Mouse (Mus musculus): ENCODE measurements around the gene Tifa. TPM values are rescaled to one million over a fixed set of nuclear protein-coding genes. Genes with fewer than 3 reads are reported as not detected.

Tifa gene
- polyA plus RNA-seq, 1 experiment from 2014 or later: 20.2 TPM

- Histone ChIP-seq H3K27me3 (ENCODE audit: insufficient read depth, low read length) (no peaks in the 10 kb centered on the region), H3K9ac (replicated peaks) (no peak overlapping the region), H3K4me1 (ENCODE audit: insufficient read depth) (peaks cover 17% of the 10 kb centered on the region), H3K4me2 (ENCODE audit: low read depth, low read length) (peak overlapping the region; percentile 98), H3K27ac (ENCODE audit: low read depth) (0 out of 2 replicates have a peak overlapping the region, but pooled peaks have one; percentile 14), H3K36me3 (replicated peaks; ENCODE audit: insufficient read depth, low read length) (0 out of 2 replicates have a peak, but pooled peaks cover 2% of the 10 kb centered on the region), H3K9me3 (ENCODE audit: low read length) (no peaks in the 10 kb centered on the region), H3K4me3 (ENCODE audit: low read depth, low read length) (peak overlapping the region; percentile 79)
- 47% methylated on average over 8 of the region's 8 CpGs for WGBS (ENCODE audit: insufficient replicate concordance)
- ATAC-seq (no peak), DNase-seq (no peak)
- TF ChIP-seq CTCF (IDR thresholded peaks at IDR 0.05; ENCODE audit: low read depth): no peak
- no peak for TF ChIP-seq EP300 (IDR thresholded peaks at IDR 0.05; ENCODE audit: low read depth)
Observed at GRCm38 (mm10) chr3:127788919-127789318, 686 bp upstream of the Tifa start.

GRCm38 (mm10) chr3:127790234-127791055 lies 840 bp downstream of the Tifa start:
- peak; percentile 46 for ATAC-seq
- no peak for TF ChIP-seq CTCF (IDR thresholded peaks at IDR 0.05; ENCODE audit: low read depth)
- no peak for TF ChIP-seq EP300 (IDR thresholded peaks at IDR 0.05; ENCODE audit: low read depth)
- WGBS (ENCODE audit: insufficient replicate concordance): under 1% methylated on average over 36 of the region's 36 CpGs

GRCm38 (mm10) chr3:127791056-127791483 lies 1.5 kb downstream of the Tifa start:
- peak overlapping the region; percentile 98 for H3K4me2 ChIP-seq (ENCODE audit: low read depth, low read length)
- no peaks in the 10 kb centered on the region for H3K27me3 ChIP-seq (ENCODE audit: insufficient read depth, low read length)
- ATAC-seq (peak; percentile 33), DNase-seq (peak; percentile 50)
- H3K9me3 ChIP-seq (ENCODE audit: low read length): no peaks in the 10 kb centered on the region
- peak overlapping the region; percentile 89 for H3K27ac ChIP-seq (ENCODE audit: low read depth)
- 0 out of 2 replicates have a peak, but pooled peaks cover 5% of the 10 kb centered on the region for H3K36me3 ChIP-seq (replicated peaks; ENCODE audit: insufficient read depth, low read length)
- peak overlapping the region; percentile 79 for H3K4me3 ChIP-seq (ENCODE audit: low read depth, low read length)
- TF ChIP-seq CTCF (IDR thresholded peaks at IDR 0.05; ENCODE audit: low read depth) (no peak), EP300 (IDR thresholded peaks at IDR 0.05; ENCODE audit: low read depth) (peak; percentile 40; the same call in 1 of the 2 replicates)
- peak overlapping the region; percentile 79 for H3K9ac ChIP-seq (replicated peaks)
- whole genome bisulfite sequencing (ENCODE audit: insufficient replicate concordance): 2% methylated on average over 15 of the region's 15 CpGs
- H3K4me1 ChIP-seq (ENCODE audit: insufficient read depth): peaks cover 17% of the 10 kb centered on the region

More at GRCm38 (mm10) chr3:127790234-127791055, 840 bp downstream of the Tifa start:
- Histone ChIP-seq H3K4me1 (ENCODE audit: insufficient read depth) (peaks cover 17% of the 10 kb centered on the region), H3K27me3 (ENCODE audit: insufficient read depth, low read length) (no peaks in the 10 kb centered on the region), H3K9me3 (ENCODE audit: low read length) (no peaks in the 10 kb centered on the region), H3K27ac (ENCODE audit: low read depth) (peak overlapping the region; percentile 89), H3K36me3 (replicated peaks; ENCODE audit: insufficient read depth, low read length) (0 out of 2 replicates have a peak, but pooled peaks cover 2% of the 10 kb centered on the region), H3K4me3 (ENCODE audit: low read depth, low read length) (peak overlapping the region; percentile 79), H3K4me2 (ENCODE audit: low read depth, low read length) (peak overlapping the region; percentile 98), H3K9ac (replicated peaks) (peak overlapping the region; percentile 79)
- DNase-seq: peak; percentile 64

- ATAC-seq (peak; percentile 76), DNase-seq (peak; percentile 26)
- H3K9ac ChIP-seq (replicated peaks): peak overlapping the region; percentile 79
Observed at GRCm38 (mm10) chr3:127791595-127792561, 2.3 kb downstream of the Tifa start.

DNA sequence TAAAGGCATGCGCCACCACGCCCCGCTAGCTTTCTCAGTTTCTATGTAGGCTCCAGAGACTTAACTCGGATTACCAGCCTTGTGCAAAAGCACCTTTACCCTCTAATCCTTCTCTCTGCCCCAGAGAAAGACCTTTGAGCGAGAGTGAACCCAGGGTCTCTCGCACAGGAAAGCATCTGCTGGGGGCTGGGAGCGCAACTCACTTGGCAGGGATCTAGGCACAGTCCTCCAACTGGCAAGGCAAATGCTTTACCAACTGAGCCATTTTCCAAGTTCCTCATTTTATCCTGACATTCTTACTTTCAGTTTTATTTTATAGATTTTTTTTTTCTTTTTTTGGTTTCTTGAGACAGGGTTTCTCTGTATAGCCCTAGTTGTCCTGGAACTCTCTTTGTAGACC lies 3.4 kb downstream of the Tifa start:
- H3K27me3 ChIP-seq (ENCODE audit: insufficient read depth, low read length): no peaks in the 10 kb centered on the region
- no peaks in the 10 kb centered on the region for H3K9me3 ChIP-seq (ENCODE audit: low read length)
- 74% methylated on average over 7 of the region's 7 CpGs for WGBS (ENCODE audit: insufficient replicate concordance)
- H3K27ac ChIP-seq (ENCODE audit: low read depth): peak overlapping the region; percentile 89
- DNase-seq: no peak
- no peak for TF ChIP-seq CTCF (IDR thresholded peaks at IDR 0.05; ENCODE audit: low read depth)
- TF ChIP-seq EP300 (IDR thresholded peaks at IDR 0.05; ENCODE audit: low read depth): no peak
- peaks cover 16% of the 10 kb centered on the region for H3K4me1 ChIP-seq (ENCODE audit: insufficient read depth)
- H3K36me3 ChIP-seq (replicated peaks; ENCODE audit: insufficient read depth, low read length): peaks cover 13% of the 10 kb centered on the region; the same call in 1 of the 2 replicates
- H3K9ac ChIP-seq (replicated peaks): no peak overlapping the region
- no peak for ATAC-seq
- H3K4me2 ChIP-seq (ENCODE audit: low read depth, low read length): peak overlapping the region; percentile 98
- peak overlapping the region; percentile 79 for H3K4me3 ChIP-seq (ENCODE audit: low read depth, low read length)

More at GRCm38 (mm10) chr3:127791595-127792561, 2.3 kb downstream of the Tifa start:
- H3K27me3 ChIP-seq (ENCODE audit: insufficient read depth, low read length): no peaks in the 10 kb centered on the region
- peak overlapping the region; percentile 79 for H3K4me3 ChIP-seq (ENCODE audit: low read depth, low read length)
- peak overlapping the region; percentile 89 for H3K27ac ChIP-seq (ENCODE audit: low read depth)
- H3K36me3 ChIP-seq (replicated peaks; ENCODE audit: insufficient read depth, low read length): peaks cover 11% of the 10 kb centered on the region; the same call in 1 of the 2 replicates
- peak overlapping the region; percentile 98 for H3K4me2 ChIP-seq (ENCODE audit: low read depth, low read length)
- TF ChIP-seq CTCF (IDR thresholded peaks at IDR 0.05; ENCODE audit: low read depth) (no peak), EP300 (IDR thresholded peaks at IDR 0.05; ENCODE audit: low read depth) (peak; percentile 93)
- no peaks in the 10 kb centered on the region for H3K9me3 ChIP-seq (ENCODE audit: low read length)
- WGBS (ENCODE audit: insufficient replicate concordance): 27% methylated on average over 4 of the region's 4 CpGs
- peaks cover 17% of the 10 kb centered on the region for H3K4me1 ChIP-seq (ENCODE audit: insufficient read depth)

Data from liver, postnatal 0 days (tissue).